Mouse (Mus musculus): ENCODE results near the gene Jup.
"Not testable (repeated sequence)": the region's sequence is repeated elsewhere in the genome, so short reads cannot be mapped to it uniquely, and the experiment has no call there.

Gene Jup

DNA sequence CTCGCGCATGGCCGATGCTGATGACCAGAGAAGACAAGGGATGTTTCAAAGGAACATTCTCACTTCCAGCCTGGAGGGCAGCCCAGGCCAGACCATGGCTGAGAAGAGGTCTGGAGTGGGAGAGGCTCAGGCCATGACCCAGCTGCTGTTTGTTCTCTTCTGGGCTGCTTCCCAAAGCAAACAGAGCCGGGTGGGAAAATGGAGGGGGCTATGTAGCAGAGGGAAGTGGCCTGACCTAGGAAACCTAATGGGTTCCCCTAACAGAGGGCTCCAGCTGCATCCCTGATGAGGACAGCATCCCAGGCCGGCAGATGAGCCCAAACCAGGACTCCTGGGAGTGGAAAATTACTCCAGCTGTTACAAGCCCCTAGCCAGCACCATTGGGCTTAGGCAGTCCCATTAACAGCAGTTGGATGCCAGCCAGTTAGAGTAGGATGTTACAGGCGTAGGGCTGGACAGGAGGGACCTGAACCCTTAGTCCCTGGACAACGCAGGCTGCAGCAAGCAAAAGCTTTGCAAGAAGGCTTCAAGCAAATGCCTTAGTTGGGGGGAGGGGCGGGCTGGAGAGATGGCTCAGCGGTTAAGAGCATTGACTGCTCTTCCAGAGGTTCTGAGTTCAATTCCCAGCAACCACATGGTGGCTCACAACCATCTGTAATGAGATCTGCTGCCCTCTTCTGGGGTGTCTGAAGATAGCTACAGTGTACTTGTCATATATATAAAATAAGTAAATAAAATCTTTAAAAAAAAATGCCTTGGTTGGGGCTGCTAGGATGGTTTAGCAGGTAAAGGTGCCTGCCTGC lies 6.3 kb downstream of the Jup start:
- DNase-seq (ENCODE audit: low spot score in 2 of 2): peak in 1 of 2 experiments; percentile 28

DNA sequence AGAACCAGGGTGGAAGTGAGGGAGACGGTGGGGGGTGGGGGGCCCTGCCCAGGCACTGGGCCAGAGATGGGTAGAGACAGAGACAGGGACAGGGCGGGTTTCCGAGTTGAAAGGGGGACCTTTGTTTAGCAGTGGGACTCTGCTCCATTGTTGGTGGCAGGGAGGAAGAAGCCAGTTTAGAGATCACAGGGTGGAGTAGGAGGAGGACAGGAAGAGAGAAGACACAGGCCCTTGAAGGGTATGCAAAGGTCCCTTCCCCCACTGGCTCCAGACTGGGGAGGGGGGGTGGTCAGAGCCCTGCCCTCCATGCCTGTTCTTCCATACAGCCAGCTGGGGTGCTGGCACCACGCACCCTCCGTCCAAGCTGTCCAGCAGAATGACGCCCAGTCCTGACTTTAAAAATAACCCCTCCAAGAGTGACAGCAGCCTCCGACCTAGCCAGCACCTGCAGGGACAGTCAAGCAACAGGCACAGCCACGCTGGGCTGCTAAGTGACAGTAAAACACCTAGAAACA lies 7.6 kb downstream of the Jup start:
- DNase-seq (ENCODE audit: low spot score in 2 of 2): no peak

DNA sequence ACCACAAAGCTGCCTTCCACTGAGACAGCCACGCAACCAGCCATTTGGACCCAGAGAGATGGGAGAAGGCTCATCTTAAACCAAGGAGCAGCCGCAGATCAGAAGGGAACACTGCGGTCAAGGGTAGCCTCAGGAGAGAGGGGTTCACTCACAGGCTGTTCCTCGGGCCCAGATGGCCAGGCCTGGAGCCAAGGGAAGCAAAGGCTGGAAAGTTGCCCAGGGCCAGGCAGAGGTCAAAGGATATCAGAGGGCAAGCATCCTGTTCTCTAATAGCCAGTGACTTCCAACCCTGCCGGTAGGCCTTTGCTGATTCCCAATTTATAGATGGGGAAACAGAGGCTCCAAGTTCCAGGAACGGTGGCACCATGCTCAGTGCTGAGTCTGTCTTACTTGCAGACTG lies 9.0 kb downstream of the Jup start:
- DNase-seq (ENCODE audit: low spot score in 2 of 2): no peak

DNA sequence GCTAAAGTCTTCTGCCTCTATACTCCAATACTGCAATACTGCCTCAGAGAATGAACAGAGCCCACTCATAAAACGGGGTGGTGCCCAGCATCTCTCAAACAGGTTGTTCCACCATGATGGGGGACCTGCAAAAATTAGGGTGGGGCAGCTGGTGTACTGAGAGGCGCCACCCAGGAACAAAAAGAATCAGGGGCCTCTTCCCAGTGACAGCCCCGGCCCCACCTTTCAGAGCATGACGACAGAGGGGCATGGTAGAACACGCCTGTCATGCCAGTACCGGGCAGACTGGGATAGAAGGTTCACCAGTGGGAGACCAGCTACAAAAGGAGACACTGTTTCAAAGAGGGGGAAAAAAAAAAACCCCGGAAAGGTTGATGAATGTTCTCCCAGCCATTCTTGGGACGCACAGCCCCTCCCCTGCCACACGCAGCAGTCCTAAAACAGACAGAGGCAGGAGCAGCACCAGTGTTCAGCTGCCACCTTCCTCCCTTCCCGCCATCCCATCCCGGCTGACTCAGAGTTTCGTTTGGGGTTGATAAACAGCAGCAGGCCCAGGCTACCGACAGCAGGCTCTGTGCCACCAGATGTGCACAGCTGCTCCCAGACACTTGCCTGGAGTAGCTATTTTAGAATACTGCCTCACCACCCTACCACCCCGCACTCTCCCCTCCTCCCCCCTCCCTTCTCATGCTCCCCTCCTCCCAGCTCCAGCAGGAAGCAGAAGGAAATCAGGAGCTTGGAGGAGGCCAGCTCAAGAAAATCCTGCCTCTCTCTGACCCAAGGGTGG lies 9.8 kb downstream of the Jup start:
- no peak for DNase-seq (ENCODE audit: low spot score in 2 of 2)

DNA sequence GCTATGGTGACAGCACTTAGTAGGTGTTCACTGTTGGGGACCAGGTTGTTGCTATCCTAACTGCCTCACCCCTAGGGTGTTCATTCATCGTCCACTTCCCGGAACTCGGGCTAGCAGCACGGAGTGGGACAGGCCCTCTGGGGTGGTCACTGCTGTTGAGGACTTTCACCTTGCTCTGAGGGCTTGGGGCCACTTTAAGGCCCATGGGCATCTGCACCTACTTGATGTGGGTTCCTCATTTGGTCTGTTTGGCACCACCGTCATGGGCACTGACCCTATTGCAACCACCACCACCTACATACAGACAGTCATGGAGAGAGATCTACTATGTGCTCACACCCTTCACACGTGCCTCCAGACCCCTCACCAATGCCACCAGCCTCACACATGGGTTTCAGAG lies 10.5 kb downstream of the Jup start:
- no peak for DNase-seq (ENCODE audit: low spot score in 2 of 2)

DNA sequence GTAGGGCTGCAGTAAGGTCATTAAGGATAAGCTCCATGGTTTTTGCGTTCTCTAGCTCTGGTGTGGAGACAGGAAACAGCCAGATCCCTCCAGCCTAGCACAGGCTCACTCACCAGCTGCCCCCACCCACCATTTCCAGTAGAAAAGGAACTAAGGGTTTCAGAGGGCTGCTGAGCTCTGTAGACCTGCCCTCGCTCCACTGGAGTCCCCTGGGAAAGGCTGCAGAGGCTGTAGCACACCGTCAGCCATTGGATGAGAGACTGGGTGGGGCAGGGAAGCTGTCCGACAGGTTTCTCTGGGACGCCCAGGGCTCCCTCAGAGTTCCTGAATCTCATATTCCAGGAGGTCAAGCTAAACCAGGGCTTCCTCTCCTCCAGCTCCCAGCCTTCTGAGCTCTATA lies 11.0 kb downstream of the Jup start:
- peak; percentile 32 to 35 for DNase-seq (ENCODE audit: low spot score in 2 of 2)

DNA sequence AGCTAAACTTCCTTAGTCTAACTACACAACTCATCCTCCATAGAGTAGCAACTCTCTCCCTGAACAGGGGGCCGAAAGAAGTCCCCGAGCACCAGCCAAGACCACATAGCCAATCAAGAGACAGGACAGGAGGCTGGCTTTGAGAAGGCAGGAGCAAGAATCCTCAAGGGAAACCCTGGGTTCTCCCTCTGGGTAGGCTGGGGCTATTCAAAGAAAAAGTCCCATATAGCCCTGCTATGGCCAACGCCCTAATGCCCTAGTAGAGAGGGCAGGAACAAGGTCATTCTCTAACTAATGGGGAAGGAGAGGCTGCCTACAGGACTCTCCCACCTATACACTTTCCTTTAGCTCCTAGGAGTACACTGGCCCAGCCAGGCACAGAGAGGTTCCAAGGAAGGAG lies 12.5 kb downstream of the Jup start:
- DNase-seq (ENCODE audit: low spot score in 2 of 2): no peak

DNA sequence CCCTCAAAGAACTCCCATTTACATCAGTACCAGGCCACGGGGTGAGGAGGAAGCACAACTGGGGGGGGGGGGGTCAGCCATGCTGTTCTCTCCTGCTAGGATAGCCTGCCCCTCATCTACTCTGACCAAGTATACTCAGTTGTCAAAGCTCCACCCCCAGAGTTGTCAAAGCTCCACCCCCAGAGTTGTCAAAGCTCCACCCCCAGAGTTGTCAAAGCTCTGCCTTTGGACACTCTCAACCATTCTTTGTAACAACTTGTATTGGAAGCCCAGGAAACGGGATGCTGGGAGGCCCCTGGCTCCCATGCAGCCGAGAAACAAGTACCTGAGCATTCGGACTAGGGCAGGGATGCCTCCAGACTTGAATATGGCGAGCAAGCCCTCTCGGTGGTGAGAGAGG lies 14.9 kb downstream of the Jup start:
- DNase-seq (ENCODE audit: low spot score in 2 of 2): no peak

DNA sequence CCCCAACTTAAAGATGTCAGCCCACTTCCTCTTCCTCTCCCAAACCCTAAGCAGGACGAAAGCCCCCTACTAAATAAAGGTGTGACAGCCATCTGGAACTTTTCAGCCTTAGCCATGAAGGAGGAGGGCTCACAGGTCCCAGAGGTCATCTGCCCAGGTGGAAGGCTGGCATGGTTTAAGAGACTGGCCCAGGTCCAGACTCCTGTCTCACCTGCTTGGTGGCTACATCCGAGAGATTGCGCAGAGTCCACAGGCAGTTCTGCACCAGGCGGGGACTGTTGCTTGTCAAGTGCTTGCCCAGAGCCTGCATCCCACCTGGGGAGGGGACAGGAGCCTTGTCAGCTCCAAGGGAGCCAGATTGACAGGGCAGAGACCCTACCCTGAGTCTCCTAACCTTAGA lies 18.3 kb downstream of the Jup start:
- no peak for DNase-seq (ENCODE audit: low spot score in 2 of 2)

DNA sequence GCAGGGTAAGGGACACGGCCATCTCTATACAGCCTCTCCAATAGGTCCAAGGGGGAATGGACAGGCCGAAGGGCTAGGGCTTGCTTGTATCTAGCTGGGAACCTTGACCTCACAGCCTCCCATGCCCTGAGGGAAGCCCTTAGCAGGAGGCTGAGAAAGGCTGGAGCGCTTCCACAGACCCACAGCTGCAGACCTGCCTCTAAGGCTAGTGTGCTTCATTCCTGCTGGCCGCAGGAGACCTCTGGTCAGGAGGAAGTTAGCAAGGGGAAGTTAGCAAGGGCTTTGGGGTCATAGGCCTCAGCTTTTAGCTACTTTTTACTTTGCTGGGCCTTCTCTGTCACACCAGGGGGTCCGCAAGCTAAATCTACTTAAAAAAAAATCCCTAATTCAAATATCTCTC lies 19.1 kb downstream of the Jup start:
- no peak for DNase-seq (ENCODE audit: low spot score in 2 of 2)

DNA sequence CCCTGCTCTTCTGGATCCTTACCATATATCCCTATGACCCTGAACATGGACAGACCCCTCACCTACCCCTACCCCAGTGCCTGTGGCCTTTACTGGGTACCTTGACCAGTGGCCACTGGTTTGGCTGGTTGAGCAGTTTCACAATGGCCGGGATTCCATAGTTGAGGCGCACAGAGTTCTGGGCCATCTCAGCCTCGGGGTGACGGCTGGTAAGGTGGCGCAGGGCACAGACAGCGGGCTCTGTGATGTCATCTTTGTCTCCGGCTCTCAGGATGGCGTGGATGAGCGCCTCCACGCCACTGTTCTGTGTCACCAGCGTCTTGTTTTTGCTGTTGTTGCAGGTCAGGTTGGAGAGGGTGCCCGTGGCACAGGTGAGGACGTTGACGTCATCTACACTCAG lies 19.6 kb downstream of the Jup start:
- DNase-seq (ENCODE audit: low spot score in 2 of 2): no peak

DNA sequence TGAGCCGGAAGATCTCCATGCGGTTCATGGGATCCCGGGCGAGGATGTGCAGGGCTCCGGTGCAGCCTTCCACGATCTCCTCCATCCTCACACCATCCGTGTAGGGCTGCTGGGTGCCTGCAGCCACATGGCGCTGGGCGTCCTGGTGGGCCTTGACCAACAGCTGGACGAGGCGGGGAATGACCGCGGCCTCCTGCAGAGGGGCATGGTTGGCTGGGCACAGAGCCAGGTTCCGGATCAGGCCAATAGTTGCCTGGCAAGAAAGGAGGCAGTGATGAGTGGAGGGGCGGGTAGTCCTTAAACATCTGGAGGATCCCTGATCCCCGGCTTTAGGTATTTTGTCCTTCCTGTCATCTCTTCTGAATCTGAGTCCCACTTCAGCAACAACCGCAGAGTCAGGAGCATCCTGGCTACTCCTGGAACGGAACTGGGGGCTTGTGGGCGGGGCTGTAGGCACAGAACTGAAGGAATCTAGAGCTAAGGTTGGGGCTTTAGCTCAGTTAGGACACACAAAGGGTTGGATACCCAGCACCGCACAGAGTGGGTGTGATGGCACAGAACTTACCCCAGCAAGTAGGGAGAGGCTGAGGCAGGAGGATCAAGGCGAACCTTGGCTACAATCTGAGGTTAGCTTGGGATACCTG lies 20.7 kb downstream of the Jup start:
- no peak for DNase-seq (ENCODE audit: low spot score in 2 of 2)

DNA sequence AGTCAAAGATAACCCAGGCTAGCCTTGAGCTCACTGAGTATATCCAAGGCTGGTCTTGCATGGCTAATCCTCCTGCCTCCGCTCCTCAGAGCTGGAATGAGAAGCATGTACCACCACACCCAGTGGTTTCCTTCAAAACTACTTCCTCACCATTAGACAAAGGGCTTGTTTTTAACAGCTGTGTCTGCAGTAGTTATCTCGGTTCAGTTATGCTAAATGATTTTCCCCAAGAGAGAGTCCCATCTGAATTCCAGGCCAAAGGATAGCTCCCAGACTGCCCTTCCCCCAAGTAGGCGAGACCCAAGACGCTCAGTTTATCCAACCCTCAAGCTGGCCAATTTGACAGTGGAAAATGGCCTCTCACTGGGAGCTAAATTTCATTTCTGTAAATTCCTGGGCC lies 21.6 kb downstream of the Jup start:
- no peak for DNase-seq (ENCODE audit: low spot score in 2 of 2)

DNA sequence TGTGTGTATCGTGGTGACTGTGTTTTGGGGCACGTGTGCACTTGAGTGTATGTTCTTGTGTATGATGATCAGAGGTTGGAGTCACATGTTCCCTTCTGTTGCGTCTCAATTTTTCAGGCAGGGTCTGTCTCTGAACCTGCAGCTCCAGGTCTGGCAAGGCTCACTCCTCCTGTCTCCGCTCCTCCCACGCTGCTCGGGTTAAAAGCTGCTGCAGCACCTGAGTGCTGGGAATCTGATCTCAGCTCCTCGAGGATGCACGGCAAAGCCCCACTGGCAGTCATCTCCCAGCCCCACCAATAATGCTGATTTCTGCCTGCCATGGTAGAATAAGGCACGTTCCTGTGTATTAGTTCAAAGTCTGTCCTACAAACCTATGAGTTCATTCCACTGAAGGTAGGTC lies 22.4 kb downstream of the Jup start:
- DNase-seq (ENCODE audit: low spot score in 2 of 2): no peak

DNA sequence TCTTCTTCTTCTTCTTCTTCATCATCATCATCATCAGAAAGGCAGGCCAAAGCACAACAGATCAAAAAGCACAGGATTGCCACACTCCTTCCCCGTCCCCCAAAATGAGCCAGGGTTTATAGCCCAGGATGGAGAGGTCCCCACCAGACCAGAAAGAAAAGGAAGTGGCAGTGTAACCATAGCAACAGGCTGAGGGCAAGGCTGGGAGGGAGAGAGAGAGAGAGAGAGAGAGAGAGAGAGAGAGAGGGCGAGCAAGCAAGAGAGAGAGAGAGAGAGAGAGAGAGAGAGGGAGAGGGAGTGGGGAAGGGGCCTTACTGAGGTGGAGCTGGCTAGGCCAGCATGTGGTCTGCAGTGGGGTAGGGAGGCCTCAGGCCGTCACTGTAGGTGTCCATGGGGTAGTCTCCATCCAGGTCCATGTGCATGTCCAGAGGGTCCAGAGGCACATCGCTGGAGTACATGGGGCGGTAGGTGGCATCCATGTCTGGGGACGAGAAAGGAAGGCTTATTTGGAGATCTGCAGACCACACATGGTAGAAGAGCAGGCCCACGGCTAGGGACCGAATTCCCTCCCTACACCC lies 25.5 kb downstream of the Jup start:
- no peak for DNase-seq (ENCODE audit: low spot score in 2 of 2)

DNA sequence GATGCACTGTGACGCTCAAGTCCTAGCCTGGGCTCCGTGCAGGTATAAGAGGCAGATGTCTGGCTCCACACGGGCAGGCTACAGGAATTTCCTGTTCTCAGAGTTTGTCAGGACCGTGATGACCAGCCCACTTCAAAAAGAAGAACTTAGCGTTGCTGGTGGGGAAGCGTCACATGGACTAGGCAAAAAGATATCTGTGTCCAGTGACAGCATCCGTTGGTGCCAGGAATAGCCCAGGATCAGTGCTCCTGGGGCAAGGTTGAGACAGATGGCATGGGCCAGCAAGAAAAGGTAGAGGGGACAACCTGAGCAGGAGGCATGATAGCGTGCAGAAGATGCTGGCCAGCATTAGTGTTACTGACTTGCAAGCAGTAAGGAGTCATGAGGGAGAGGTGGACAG lies 27.7 kb downstream of the Jup start:
- no peak for DNase-seq (ENCODE audit: low spot score in 2 of 2)

DNA sequence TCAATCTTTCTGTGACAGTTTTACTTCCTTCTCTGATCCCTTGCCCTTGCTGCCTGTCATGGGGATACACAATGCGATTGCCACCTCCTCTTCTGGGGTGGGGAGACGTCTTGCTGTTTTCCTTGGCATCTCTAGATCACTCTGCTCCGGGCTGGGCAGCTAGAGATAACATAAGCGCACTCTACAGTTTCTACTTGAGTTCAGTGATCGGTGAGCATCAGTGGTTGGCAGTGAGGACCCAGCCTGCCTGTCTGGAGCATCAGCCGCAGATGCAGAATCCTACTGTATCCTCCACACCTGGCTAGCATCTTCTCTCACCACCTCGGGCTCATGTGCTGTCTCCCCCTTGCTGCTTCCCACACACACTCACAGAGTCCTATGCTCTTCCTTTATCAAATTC lies 28.4 kb downstream of the Jup start:
- DNase-seq (ENCODE audit: low spot score in 2 of 2): no peak

DNA sequence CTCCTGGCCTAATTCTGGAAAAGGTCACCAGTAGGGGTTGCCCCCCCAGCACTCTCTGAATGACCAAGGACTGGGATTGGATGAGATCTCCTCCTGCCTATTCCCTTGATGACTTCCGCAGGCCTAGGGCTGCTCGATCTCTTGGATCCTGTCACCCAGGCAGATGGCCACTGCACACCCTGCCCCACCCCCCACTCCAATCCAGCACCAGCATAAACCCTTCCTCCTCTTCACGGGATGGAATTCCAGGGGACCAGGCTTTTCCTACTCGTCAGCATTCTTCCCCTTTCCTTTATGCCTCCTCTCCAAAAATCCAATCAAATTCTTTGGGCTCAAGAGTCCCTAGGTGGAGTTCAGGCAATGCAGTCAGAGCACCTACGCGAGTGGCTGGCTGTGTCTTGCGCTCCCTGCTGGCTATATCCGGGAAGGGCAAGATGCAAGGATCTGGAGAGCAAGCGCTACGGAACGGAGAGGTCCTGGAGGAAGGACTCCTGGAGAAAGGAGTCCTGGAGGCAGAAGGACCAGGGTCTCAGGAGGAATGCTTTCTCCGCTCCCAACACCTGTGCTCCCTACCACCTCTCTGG lies 34.5 kb downstream of the Jup start:
- peak; percentile 23 to 41 for DNase-seq (ENCODE audit: low spot score in 2 of 2)

DNA sequence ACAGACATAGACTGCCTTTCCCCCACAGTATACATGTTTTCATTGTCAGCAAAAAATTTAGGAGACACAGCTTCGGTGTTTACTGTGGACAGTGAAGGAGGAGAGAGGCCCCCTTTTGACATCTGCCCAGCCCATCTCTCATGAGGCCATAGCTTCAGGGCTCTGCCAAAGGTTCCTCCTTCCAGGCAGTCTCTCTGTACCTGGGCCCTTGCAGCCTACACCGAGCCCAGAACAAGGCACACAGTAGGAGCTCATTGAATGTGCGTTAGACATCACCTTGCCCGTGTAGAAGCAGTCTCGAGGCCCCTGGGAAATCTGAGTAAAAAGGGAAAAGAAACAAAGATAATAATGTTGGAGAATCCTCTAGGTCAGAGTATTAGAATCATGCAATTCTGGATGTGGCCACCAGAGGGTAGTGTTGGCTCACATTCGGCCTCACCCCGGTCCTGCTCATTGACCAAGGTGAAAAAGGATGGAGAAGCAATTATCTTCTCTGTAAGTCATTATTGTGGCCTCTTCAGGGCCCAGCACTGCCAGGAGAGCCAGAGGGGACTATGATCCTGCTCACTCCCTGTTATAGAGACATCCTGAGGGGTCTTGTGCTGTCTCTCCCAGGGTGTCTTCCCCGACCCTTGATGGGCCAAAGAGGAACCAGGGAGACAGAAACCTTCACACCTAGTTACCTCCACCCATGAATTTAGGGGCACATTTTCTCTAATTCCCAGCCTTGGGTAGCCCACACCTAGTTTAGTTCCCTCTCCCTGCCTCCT lies 35.2 kb downstream of the Jup start:
- peak; percentile 57 to 62 for DNase-seq (ENCODE audit: low spot score in 2 of 2)

DNA sequence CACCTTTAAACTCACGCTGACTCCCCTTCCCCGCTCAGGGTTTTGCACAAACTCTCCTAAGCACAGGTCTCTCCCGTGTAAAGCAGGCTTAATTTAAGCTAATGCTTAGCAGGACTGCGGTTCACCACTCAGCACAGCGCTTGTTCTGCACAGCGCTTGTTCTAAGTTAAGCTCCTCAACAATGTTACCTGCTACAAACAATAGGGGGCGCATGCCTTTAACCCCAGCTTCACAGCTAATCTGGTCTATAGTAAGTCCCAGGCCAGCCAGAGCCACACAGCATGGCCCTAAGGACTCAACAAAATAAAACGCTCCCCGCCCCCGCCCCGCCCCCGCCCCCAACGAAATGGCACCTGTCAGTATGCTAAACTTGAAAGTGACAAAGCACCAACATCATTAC lies 36.5 kb downstream of the Jup start:
- not testable (repeated sequence) for DNase-seq (ENCODE audit: low spot score in 2 of 2)

DNA sequence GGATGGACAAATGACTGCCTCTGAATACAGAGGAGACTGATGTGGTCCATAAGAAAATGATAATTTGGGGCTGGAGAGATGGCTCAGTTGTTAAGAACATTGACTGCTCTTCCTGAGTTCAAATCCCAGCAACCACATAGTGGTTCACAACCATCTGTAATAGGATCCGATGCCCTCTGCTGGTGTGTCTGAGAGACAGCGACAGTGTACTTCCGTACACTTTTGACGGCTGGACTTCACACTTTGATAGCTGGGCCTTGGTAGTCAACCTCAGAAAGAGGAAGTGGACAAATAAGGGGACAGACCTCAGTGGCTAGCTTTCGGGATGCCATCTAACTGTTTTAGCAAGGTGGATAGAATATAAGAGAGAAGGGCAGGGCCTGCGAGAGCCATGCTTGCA lies 37.4 kb downstream of the Jup start:
- no peak for DNase-seq (ENCODE audit: low spot score in 2 of 2)
